Mouse (Mus musculus) CD4-positive, CD25-positive, alpha-beta regulatory T cell, adult 4 months (primary cell): ENCODE measurements around the gene Rpp14. TPM values are rescaled to one million over a fixed set of nuclear protein-coding genes. Genes with fewer than 3 reads are reported as not detected.
"Not testable (repeated sequence)": the region's sequence is repeated elsewhere in the genome, so short reads cannot be mapped to it uniquely, and the experiment has no call there.

Experiments used
- ATAC-seq: one replicate; pipeline ENCODE4 v1.8.0; 2017
- polyA plus RNA-seq, 2 experiments: library from polyadenylated mRNA; unstranded; fragments of 100-300 nt; shearing (Covaris generic); gene quantifications; one replicate each; pipeline ENCODE4 v1.2.1; 2017

The Rpp14 gene
- polyA plus RNA-seq, 2 experiments from 2014 or later = 36.6 to 42.7 TPM

DNA sequence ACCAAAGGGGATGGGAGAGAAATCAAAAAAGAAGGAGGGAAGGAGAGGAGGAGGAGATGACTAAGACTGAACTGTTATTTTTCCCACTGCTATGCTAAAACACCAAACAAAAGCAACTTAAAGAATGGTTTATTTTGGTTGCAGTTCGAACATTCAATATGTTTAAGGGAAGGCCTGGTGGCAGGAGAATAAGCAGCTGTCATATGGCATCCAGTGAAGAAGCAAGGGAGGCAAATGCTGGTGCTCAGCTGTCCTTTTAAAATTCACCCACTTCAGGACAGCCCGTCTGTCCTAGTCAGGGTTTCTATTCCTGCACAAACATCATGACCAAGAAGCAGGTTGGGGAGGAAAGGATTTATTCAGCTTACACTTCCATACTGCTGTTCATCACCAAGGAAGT is 37.2 kb downstream of the Rpp14 start:
- no peak for ATAC-seq

DNA sequence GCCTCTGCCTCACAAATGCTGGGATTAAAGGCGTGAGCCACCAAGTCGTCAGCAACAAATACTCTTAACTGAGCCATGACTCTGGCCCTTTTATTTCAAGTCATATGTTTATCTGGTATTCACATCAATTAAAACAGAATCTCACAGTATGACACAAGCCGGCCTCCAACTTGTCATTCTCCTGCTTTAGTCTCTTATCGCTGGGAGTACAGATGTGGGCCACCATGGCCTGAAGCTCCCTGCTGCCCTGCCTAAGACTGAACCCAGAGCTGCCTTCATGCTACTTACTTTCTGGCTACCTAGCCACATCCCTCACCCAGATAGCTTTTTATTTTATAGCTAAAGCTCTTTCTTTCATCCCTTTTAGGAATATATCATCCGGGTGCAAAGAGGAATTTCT is 39.3 kb downstream of the Rpp14 start:
- ATAC-seq = no peak

DNA sequence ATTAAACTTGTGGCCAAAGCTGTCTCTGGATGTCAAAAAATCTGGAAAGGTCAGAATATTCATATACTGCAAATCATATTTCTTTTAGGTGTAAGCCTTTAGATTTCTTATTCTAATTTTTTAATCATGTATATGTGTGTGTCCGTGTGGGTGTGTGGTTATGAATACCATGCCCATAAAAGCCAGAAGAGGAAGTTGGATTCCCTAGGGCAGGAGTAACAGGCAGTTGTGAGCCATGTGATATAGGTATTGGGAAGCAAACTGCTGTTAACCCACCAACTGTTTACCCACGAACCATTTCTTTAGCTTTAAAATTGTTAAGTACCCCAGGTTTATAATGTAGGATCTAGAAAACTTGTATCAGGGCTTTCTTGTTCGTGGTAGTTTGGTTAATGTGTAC is 39.7 kb downstream of the Rpp14 start:
- no peak for ATAC-seq

DNA sequence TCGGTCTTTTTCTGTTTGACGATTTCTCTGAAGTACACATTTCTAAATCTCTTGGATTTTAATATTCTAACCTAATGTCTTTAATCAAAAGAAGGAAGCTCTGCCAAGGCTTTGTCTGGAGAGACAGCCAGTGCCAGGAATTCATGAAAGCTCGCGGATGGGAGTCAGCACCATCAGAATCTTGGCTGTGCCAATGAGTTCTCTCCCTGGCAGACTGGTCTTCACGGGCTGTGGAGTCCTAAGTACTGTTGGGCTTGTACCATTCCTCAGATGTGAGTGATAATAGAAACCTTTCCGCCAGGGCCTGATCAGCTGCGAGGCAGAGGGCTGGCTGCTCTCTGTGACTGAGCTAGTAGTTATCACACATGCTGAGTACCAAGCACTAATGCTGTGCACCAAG is 43.0 kb downstream of the Rpp14 start:
- ATAC-seq = no peak

DNA sequence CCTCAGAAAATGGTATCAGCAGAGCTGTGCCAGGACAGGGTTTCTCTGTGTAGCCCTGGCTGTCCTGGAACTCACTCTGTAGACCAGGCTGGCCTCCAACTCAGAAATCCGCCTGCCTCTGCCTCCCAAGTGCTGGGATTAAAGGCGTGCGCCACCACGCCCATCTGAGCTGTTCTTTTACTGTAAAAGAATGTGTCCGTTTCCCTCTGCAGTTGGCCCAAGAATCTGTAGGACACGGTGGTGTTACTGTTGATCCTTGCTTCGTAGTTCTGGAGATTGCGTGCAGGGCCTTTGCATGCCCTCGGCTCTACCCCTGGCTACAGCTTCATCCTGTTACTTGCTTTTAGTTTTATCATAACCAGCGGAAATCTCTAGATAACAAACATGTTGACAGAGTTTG is 43.4 kb downstream of the Rpp14 start:
- not testable (repeated sequence) for ATAC-seq

DNA sequence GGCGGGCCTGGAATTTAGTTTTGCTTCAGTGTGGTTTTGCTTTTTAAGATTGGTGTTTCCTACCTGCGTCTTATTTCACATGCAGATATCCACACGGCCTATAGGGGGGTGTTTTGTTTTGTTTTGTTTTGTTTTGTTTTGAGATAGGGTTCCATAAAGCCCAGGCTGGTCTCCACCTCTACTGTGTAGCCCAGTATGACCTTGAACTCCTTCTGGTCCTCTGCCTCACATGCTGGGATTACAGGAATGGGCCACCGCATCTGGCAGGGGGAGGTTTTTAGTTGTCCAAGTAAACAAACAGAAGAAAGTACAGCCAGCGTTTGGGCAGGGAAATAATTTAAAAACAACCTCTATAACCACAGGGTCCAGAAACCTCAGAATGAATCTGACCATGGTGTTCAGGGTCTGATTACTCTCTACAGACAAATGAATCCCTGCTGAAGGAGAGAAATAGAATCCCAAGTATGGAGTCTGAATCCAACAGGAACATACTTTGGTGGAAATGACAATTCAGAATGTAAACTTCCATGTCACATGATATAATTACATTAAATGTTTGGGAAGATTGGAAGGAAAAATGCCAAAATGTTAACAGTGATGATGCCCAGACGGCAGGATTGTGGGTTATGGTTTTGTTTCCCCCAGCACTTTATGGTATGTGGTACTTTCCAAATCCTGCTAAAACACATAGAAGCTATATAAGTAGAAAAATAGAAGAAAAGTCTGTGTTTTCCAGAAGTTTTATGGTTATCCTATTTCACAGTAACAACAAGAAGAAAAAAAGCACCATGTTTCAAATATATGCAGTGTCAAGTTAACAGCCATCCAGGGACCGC is 44.1 kb downstream of the Rpp14 start:
- ATAC-seq = no peak

DNA sequence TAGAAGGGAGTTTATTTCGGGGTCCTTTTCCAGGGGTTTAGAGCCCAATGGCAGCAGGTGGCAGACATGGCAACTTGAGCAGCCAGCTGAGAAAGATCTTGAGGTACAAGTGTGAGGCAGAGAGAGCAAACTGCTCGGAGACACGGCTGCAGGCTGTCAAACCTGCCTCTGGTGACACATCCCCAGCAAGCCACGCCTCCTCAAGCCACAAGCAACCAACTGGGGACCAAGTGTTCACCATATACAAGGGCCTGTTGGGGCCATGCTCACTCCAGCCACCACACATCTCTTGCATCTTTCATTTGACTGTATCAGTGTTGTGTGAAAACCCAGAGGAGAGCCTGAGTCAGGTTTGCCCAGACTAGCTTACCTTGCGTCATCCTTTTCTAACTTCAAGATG is 47.8 kb downstream of the Rpp14 start:
- no peak for ATAC-seq

DNA sequence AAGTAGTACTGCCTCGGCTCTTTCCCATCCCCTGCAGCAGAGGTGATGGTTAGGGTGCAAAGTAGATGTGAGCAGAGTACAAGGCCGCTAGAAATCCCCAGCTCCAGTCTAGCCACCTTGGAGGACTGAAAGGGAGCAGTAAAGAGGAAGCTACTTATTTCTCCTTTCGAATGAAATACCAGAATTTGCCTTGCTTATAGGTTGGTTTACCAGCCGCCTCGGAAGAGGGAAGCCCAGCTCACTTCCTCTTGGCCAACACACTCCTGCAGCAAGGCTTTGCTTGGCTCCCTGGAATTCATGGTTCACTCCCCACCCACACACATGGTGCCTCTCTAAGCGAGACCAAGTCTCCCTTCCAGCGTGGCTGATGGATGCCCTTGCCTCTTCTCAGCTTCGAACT is 52.6 kb downstream of the Rpp14 start:
- ATAC-seq = no peak

DNA sequence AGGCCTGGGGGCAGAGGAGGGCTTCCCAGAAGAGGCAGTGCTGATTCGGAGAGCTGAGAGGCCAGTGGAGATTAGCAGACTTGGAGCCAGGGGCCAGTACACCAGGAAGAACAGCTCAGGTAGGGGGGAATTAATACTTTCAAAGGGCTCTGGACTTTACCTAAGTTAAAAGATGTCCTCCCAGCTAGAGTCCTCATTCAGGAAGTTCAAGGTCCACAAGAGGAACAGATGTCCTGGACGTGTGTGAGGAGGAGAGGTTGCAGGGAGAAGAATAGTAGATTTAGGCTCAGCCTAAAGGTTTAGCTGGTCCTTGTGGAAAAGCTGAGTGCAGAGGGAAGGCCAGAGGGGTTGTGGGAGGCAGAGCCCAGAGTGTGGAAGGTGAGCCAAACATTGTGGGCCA is 54.1 kb downstream of the Rpp14 start:
- no peak for ATAC-seq

DNA sequence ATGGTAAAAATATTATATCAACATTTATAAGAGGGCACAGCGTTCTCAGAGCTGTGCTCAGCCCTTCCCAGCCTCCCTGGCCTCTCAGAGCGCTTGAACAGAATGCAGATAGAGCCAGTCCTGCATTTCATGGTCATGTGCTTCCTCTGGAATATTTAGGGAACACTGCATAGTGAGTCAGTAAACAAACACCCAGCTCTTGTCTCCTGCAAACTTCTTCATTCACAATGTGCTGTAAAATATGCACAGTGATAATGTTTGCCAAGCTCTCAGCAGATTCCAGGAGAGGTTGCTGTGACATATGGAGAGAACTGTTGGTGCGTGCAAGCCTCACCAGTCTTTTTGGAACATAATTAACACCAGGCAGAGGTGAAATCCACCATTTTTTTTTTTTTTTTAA is 55.0 kb downstream of the Rpp14 start:
- ATAC-seq = no peak

DNA sequence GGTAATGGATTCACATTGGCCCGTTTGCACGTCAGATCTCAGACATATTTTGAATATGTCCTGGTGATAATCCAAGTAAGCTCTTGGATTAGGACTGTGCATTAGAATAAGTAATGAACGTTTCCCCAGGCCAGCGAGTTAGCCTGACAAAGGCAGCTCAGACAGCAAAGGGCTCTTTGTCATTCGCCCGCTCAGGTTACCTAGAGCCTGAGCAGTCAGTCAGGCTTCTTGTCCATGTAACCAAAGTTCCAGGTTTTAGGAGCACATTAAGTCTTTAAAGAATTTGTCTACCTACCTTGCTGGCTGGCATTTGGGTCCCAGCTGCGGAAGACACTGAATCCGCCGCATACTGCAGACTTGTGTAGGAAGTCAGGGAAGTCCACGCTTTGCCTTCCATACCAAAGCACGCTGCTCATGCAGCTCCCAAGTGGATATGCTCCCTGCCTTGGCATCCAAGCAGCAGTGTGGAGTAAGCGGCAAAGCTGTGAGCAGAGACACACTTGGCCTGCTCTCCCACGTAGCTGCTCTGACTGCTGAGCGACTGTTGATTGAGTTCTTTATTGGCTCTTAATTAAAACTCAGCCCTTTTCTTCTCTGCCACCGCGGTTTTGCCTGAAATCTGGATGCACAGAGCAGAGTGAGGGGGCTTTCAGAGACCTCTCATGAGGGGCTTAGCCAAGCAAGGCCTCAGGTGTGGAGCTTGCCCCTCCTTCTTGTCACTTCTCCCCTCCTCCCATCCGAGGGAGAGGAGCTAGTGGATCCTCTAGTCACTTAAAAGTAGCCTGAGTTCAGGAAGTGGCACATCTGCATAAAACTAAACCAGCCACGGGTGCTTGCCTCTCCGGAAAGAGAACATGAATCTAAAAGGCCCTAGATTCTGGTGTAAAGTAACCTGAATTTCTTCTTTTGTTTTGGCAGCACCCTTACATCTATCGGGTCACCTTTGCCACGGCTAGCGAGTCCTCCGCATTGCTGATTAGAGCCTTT is 59.9 kb downstream of the Rpp14 start:
- ATAC-seq = no peak

DNA sequence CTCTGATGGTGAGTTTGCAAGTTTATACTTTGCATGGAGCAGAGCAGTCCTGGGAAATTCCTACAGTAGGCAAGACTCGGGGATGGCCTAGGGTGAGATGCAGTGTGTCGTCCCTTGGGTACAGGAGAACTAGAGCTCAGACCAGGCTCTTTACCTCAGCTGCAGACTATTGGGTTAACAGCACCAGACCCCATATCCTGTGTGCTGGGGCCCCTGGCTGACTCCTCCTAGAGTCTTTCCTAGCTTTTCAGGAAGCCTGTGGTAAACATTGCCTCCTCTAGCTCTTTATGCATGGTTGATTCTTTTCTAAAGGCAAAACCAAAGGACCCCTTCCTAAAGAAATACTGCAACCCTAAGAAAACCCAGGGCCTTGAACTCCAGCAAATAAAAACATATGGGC is 61.0 kb downstream of the Rpp14 start:
- no peak for ATAC-seq

Other genes starting within 250 kb of the Rpp14 start
- not detected for gene Gm45521, start 123.1 kb upstream of the Rpp14 start, polyA plus RNA-seq
- 1 to 10 TPM; 4.6 to 8.5 TPM for gene Dnase1l3, start 85.8 kb upstream of the Rpp14 start, polyA plus RNA-seq
- 10 to 100 TPM; 31.1 to 32.8 TPM for gene Abhd6, start 77.5 kb upstream of the Rpp14 start, polyA plus RNA-seq
- gene Pxk, start 17.8 kb downstream of the Rpp14 start, polyA plus RNA-seq = 10 to 100 TPM; 29.4 to 38.5 TPM
- 100 to 1,000 TPM; 139 to 163 TPM for gene Pdhb, start 92.7 kb downstream of the Rpp14 start, polyA plus RNA-seq
- gene Kctd6, start 133.8 kb downstream of the Rpp14 start, polyA plus RNA-seq = 1 to 10 TPM; 2.0 to 3.4 TPM
- not detected for gene Acox2, start 179.0 kb downstream of the Rpp14 start, polyA plus RNA-seq
- not detected for gene Fam107a, start 237.7 kb downstream of the Rpp14 start, polyA plus RNA-seq